In genomic region chr12:72359903-72360302, GRCm38 (mm10) we compare ENCODE assay signal across 25 mouse cellular contexts. TPM values are rescaled to one million over a fixed set of nuclear protein-coding genes. Genes with fewer than 3 reads are reported as not detected.
"Had no signal": no experiment of that assay in that cellular context is flagged by ENCODE, and none has a peak within 500 bp of the region (broad histone marks: within the 10 kb centered on the region; RNA-seq: fewer than 3 reads in every experiment).

No protein-coding gene starts in this region.

- H3K4me2 ChIP-seq: heart, embryonic 12.5 days; hindbrain, embryonic 14.5 days; intestine, embryonic 15.5 days; limb, embryonic 12.5 days; liver, embryonic 11.5 days; liver, embryonic 13.5 days had no signal

- H3K4me1 ChIP-seq: intestine, embryonic 15.5 days; limb, embryonic 12.5 days; liver, embryonic 13.5 days had no signal

- ATAC-seq: hindbrain, embryonic 16.5 days; inflammation-experienced regulatory T-cells, adult 6 months; intestine, embryonic 15.5 days; intestine, postnatal 0 days had no signal

- H3K9ac ChIP-seq: heart, embryonic 12.5 days; hindbrain, embryonic 14.5 days; intestine, embryonic 15.5 days; limb, embryonic 12.5 days; liver, embryonic 13.5 days had no signal

- H3K27ac ChIP-seq: gastrocnemius, adult 2 months; heart, embryonic 10.5 days; intestine, embryonic 15.5 days; layer of hippocampus, adult 2 months; left cerebral cortex, adult 2 months; limb, embryonic 10.5 days; limb, embryonic 12.5 days; liver, embryonic 13.5 days had no signal

- H3K27me3 ChIP-seq: intestine, embryonic 15.5 days; limb, embryonic 12.5 days; liver, embryonic 13.5 days had no signal

- H3K36me3 ChIP-seq: heart, embryonic 10.5 days; heart, embryonic 12.5 days; intestine, embryonic 15.5 days; limb, embryonic 10.5 days; limb, embryonic 12.5 days; liver, embryonic 13.5 days had no signal

- H3K9me3 ChIP-seq: heart, embryonic 10.5 days; heart, embryonic 12.5 days; intestine, embryonic 15.5 days; limb, embryonic 10.5 days; limb, embryonic 12.5 days; liver, embryonic 13.5 days had no signal

- H3K4me3 ChIP-seq: gastrocnemius, adult 2 months; heart, embryonic 10.5 days; heart, embryonic 12.5 days; intestine, embryonic 15.5 days; layer of hippocampus, adult 2 months; left cerebral cortex, adult 2 months; limb, embryonic 10.5 days; limb, embryonic 12.5 days; liver, embryonic 13.5 days had no signal

- DNase-seq: gastrocnemius, adult 2 months; gastrocnemius, postnatal 10 days; gastrocnemius, postnatal 25 days; heart, postnatal 10 days; heart, postnatal 4 days; kidney, adult 18-20 months; kidney, adult 8-10 months; kidney, postnatal 10 days; kidney, postnatal 25 days; kidney, postnatal 4 days; liver; liver, embryonic 13.5 days had no signal

RNA-seq across cellular contexts. Expression of gene Rtn1, which starts 49.0 kb away (rescaled TPM):
- total RNA-seq: granulocyte monocyte progenitor cell, adult 5-6 weeks had no signal
